Mouse (Mus musculus) skeletal muscle tissue, postnatal 0 days (tissue): ENCODE data around the gene Gm20489. TPM values are rescaled to one million over a fixed set of nuclear protein-coding genes. Genes with fewer than 3 reads are reported as not detected.

ENCODE experiments used
- polyA plus RNA-seq: library from polyadenylated mRNA; unstranded; fragments of >200 nt; fragmentation: Nextera tagmentation; extraction: Ambion mirVana; gene quantifications from 2 replicates; pipeline ENCODE4 v1.2.1, GENCODE M21; 2015

Gm20489 gene
- not detected in 2 replicates for polyA plus RNA-seq

DNA sequence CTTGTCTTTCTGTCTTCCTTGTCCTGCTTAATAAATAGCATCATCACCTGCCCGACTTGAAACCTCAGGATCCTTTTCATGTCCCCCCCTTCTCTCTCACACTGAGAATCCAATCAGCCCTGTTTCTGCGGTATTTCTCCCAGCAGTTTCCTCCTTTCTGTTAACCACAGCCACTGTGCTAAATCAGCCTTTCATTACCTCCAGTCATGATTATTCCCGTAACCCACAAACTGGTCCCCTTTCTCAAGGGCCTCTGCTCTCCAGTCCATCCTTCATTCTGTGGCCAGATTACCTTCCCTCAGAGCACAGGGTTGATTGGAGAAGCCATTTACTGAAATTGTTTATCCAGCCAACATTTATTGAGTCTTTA, at the start of gene Gm20489:
TSS of gene Gm20489 (minus strand) at position 269 of the 370 bp plus-strand sequence.

DNA sequence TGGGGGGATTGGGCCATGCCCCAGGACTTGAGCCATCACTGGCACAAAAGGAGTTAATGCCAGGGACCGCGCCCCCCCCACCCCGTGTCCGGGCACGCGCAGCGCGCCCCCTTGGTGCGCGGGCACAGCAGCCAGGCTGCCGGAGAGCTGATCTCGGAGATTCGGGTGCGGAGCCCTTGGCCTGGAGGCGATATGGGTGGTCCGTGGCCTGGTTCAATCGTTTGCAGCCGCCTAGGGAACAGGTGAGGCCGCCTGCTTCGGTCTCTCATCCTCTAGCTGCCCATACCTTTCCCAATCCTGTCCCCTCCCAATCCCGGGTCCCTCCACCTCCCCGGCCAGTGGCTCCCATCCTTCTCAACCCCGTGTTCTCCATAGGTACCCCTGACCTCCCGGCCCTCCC, 30.2 kb upstream of the Gm20489 start, which contains the start of gene Nlgn3:
TSS of gene Nlgn3 (plus strand) at position 114 of the 400 bp plus-strand sequence.

GRCm38 (mm10) chrX:101273875-101274738, 5.3 kb upstream of the Gm20489 start, which contains the start of gene Med12:
TSS of gene Med12 (plus strand) at chrX:101274030.

DNA sequence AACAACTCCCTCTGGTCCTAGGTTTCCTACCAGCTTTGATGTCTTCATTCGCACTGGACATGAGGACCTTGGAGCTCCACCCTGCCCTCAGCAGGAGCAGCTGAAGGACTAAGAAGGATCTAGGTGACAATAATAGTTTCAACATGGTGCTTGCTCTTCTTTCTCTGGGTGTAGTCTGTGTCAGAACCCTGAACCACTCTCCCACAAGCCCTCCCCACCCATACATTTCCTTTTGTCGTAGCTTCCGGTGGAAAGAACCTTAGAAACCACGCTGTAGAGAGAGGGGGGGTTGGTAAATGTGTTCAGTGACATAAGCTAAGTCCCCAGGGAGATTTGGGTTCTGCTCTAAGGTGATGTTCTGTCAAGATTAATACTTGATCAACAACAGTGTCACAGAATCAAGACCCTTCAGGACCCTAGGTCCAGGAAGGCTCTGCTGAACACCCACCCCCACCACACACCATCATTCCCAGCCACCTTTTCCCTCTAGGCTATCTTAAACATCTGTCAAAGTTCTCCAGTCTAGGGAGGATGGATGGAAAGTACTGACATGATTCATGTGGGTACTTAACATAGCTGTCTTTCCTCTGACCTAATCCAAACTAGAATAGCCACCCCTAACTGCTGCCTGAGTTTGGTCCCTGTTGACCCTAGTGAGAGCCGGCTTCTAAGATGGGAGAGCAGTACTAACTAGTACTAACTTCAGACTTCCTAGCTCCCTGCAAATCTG, 633 bp downstream of the Gm20489 start, which contains the start of gene Il2rg:
TSS of gene Il2rg (minus strand) at position 231 of the 730 bp plus-strand sequence.

DNA sequence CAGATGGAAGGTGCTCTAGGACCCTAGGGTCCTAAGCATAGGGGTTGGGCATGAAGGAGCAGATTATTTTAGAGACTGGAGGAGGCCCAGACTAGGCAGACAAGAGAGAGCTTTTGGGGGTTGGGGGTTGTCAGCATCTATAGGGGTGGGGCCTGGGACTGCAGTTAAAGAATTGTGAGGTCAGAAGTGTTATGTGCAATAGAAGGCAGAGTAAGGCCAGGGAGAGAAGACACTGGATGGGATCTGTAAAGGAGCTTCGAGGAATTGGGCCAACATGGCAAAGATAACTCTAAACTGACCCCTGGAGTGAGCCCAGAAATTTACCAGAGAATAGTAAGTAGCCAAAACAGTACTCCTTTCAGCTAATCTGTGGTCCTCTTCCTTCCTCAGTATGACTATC, 4.9 kb downstream of the Gm20489 start, which contains the start of gene Gm614:
TSS of gene Gm614 (minus strand) at position 101 of the 400 bp plus-strand sequence.

DNA sequence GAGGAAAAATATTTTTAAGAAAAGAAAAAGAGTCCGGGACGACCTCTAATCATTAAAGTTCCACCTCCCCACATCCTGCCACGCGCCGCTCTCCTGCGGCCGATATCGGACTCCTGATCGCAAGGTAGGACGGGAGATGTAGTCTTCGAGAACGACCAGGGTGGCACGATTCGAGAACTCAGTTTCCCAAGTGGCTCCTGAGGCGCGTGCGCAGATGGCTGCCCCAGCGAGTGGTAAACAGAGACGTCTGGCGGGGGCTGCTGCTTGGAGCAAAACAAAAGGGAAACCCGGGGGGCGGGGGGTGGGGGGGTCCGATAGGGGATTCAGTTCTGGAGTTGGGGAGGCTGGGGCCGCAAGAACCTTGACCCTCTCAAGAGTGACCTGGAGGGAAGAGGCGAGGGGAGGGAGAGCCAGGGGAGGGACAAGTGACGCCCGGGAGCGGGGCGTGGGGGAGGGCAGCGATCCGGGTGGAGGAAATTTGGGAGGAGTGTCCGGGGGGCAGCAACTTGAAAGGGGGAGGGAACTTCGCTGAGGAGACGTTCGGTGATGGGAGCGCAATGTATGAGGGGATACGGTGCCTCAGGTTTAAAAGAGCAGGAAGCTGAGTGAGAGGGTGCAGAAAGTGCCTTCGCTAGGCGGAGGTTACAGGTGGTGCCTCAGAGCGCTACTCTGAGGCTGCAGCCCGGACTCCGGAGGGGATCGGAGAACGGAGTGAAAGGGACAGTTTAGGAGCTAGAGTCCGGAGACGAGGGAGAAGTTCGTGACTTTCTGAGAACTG, 14.7 kb downstream of the Gm20489 start, which contains the start of gene Foxo4:
TSS of gene Foxo4 (plus strand) at position 577 of the 778 bp plus-strand sequence.

GRCm38 (mm10) chrX:101221834-101222795, 46.7 kb downstream of the Gm20489 start, which contains the start of gene Snx12:
TSS of gene Snx12 (minus strand) at chrX:101222563.

Other genes with a start within 250 kb of the Gm20489 start
- not detected in 2 replicates for gene Tex11, start 209.4 kb downstream of the Gm20489 start, polyA plus RNA-seq
- 0.11 and 0.14 TPM in 2 replicates for gene Slc7a3, start 183.0 kb downstream of the Gm20489 start, polyA plus RNA-seq
- 33.3 and 36.4 TPM in 2 replicates for gene Snx12, start 46.5 kb downstream of the Gm20489 start, polyA plus RNA-seq
- gene Foxo4, start 14.5 kb downstream of the Gm20489 start, polyA plus RNA-seq, result 3.1 and 3.7 TPM in 2 replicates
- not detected in 2 replicates for gene Gm614, start 5.0 kb downstream of the Gm20489 start, polyA plus RNA-seq
- 11.1 and 14.7 TPM in 2 replicates for gene Il2rg, start 768 bp downstream of the Gm20489 start, polyA plus RNA-seq
- 14.7 and 19.2 TPM in 2 replicates for gene Med12, start 5.0 kb upstream of the Gm20489 start, polyA plus RNA-seq
- gene Nlgn3, start 30.1 kb upstream of the Gm20489 start, polyA plus RNA-seq, result 1.1 and 1.4 TPM in 2 replicates
- gene Gjb1, start 107.4 kb upstream of the Gm20489 start, polyA plus RNA-seq, result 0.33 and 0.44 TPM in 2 replicates
- gene Zmym3, start 151.8 kb upstream of the Gm20489 start, polyA plus RNA-seq, result 9.3 and 11.1 TPM in 2 replicates
- 118 and 122 TPM in 2 replicates for gene Nono, start 160.3 kb upstream of the Gm20489 start, polyA plus RNA-seq
- gene Itgb1bp2, start 180.1 kb upstream of the Gm20489 start, polyA plus RNA-seq, result 1,002 and 1,222 TPM in 2 replicates